Mouse (Mus musculus): ENCODE results near the gene Drc3.
"Not testable (repeated sequence)": the region's sequence is repeated elsewhere in the genome, so short reads cannot be mapped to it uniquely, and the experiment has no call there.

Drc3 gene

GRCm38 (mm10) chr11:60412173-60412572 is 59.0 kb downstream of the Drc3 start:
- DNase-seq = peak; percentile 50

- DNase-seq = no peak
Observed at GRCm38 (mm10) chr11:60412921-60413320, 59.8 kb downstream of the Drc3 start.

DNA sequence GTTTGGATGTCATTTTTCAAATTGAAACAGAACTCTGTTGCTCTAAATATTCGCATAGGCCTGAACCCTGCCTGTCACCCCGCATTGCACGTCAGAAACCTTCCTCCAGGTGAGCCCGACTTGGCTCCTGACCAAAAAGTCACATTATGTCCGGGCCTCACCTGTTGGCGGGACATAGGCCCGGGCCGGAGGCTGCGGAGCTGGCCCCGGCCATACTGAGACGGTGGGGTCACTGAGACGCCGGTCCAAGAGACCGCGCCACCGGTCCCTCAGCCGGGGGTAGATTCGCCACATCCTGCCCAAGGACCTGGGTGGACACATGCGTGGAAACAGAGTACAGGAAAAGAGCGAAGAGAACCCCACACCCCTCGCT is 63.4 kb downstream of the Drc3 start:
- no peak for DNase-seq

- DNase-seq = peak; percentile 99
Observed at GRCm38 (mm10) chr11:60416963-60417716, 64.0 kb downstream of the Drc3 start, which contains the start of gene Gid4. Gid4 (plus strand) TSS chr11:60417145.

GRCm38 (mm10) chr11:60417717-60418472 is 64.8 kb downstream of the Drc3 start, which contains the start of gene Atpaf2:
Atpaf2 (minus strand) TSS chr11:60418457.
- DNase-seq = peak; percentile 12

DNA sequence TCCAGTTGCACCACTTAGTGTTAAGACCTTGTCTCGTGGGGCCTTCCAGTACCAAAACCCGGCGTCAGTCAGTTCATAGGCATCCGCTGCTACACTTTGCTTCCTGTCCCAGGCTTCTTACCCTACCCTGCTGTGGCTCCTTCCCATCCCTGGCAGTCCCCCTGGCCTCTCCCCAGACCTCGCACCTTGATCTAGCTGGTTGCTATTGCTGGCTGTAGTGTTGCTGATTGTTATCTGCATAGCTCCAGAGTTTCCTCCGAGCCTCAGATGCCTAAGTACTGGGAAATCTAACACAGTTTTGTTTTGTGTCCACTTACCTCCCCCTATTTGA is 65.3 kb downstream of the Drc3 start:
- DNase-seq = peak; percentile 14

- DNase-seq = no peak
Observed at GRCm38 (mm10) chr11:60422046-60422668, 69.0 kb downstream of the Drc3 start.

GRCm38 (mm10) chr11:60423006-60423405 is 69.9 kb downstream of the Drc3 start:
- no peak for DNase-seq

GRCm38 (mm10) chr11:60426417-60426816 is 73.3 kb downstream of the Drc3 start:
- DNase-seq = no peak

GRCm38 (mm10) chr11:60427628-60428027 is 74.5 kb downstream of the Drc3 start:
- DNase-seq = no peak

- DNase-seq = no peak
Observed at GRCm38 (mm10) chr11:60433501-60433900, 80.4 kb downstream of the Drc3 start.

GRCm38 (mm10) chr11:60435133-60435532 is 82.0 kb downstream of the Drc3 start:
- no peak for DNase-seq

DNA sequence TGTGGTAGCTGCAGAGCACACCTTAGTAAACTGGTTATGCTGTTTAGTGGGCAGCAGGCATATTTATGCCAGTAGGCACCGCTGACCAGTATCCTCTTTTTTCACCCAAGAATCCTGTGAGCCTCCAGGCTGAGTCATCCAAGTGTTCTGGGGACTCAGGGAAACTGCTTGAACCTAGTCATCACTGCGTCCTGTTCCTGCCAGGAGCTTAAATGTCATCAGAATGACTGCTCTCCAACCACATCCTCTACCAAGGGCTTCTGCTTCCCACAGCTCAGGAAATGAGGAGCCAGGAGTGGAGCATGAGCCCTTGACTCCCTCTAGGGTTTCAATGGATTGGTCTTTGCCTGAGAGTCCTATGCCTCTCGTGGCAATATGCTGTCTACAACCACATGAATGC is 83.5 kb downstream of the Drc3 start:
- DNase-seq = no peak

GRCm38 (mm10) chr11:60439621-60440020 is 86.5 kb downstream of the Drc3 start:
- not testable (repeated sequence) for DNase-seq

DNA sequence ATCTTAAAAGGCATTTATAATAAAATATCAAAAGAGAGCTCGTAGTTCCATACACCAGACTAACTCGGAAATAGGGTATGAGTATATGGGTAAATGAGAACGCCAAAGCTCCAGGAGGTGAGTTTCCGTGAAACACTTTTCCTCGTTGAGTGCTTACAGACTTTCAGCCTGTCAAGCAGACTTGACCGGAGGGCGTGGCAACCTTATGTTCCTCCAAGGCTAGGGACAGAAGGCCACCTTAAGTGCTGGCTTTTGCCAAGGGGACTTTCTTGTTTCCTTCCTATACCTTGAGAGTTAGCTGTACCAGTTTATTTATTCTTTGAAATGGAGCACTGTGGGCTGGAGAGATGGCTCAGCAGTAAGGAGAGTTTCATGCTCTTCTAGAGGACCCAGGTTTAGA is 87.0 kb downstream of the Drc3 start:
- no peak for DNase-seq

GRCm38 (mm10) chr11:60442896-60443295 is 89.8 kb downstream of the Drc3 start:
- no peak for DNase-seq
